Mouse (Mus musculus): Measurements from ENCODE around the gene Gadd45gip1. TPM values are rescaled to one million over a fixed set of nuclear protein-coding genes. Genes with fewer than 3 reads are reported as not detected.

The Gadd45gip1 gene
- 24.7 and 30.8 TPM in 2 replicates for total RNA-seq (2012; rRNA removed)

DNA sequence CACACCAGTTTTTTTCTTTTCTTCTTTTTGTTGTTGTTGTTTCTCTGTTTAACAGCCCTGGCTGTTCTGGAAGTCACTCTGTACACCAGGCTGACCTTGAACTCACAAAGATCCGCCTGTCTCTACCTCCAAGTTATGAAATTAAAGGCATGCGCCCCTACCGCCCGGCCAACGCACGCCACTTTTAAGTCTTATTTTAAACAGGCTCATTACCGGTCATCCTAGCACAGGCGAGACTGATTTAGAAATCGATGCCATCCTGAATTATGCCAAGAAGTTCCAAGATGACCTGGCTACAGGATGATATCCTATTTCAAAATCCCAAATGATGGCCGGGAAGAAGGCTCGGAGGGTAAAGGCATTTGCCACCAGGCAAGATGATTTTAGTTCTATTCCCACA is at the start of gene Gadd45gip1:
Gene Gadd45gip1 (plus strand): TSS at position 33 of the 400 bp plus-strand sequence.
- H3K4me1 ChIP-seq (ENCODE audit: control insufficient read depth in 2 of 2, insufficient read depth in 2 of 2, low read length in 2 of 2, poor library complexity in 1 of 2), result 0 out of 4 replicates have a peak, but pooled peaks cover 0 to 3% of the 10 kb centered on the region in 2 experiments
- H3K27ac ChIP-seq (ENCODE audit: insufficient read depth, low read depth, low read length, poor library complexity, severe bottlenecking), result peak within 1 kb of the TSS; percentile 91
- peak within 1 kb of the TSS; percentile 82 for H3K9ac ChIP-seq (ENCODE audit: insufficient read depth, low read depth, low read length, poor library complexity, severe bottlenecking)
- TF ChIP-seq HCFC1 (IDR thresholded peaks at IDR 0.05; ENCODE audit: borderline replicate concordance, insufficient read depth, low read length) (no peak; the same call in 1 of the 2 replicates), ZNF384 (IDR thresholded peaks at IDR 0.05; ENCODE audit: low read depth, low read length) (no peak; the same call in 1 of the 2 replicates), ZC3H11A (IDR thresholded peaks at IDR 0.05; ENCODE audit: borderline replicate concordance, low read depth, low read length) (no peak), CHD2 (IDR thresholded peaks at IDR 0.05; ENCODE audit: low read depth, low read length) (no peak), MAFK (IDR thresholded peaks at IDR 0.05; ENCODE audit: insufficient read depth, low read depth, low read length) (no peak)
- H3K36me3 ChIP-seq (ENCODE audit: control insufficient read depth, insufficient read depth, low read length, poor library complexity, severe bottlenecking), result peaks cover 23% of the 10 kb centered on the region
- H3K4me3 ChIP-seq (ENCODE audit: insufficient read depth in 1 of 2, low read depth in 1 of 2, low read length in 2 of 2, poor library complexity in 1 of 2, severe bottlenecking in 1 of 2), result peak within 1 kb of the TSS; percentile 80
- in situ Hi-C loops (cut with MboI; ENCODE audit: low sequenced_read_pairs in 2 of 2, unreplicated experiment in 2 of 2), result no loop called here
- no peaks in the 10 kb centered on the region for H3K9me3 ChIP-seq (ENCODE audit: control insufficient read depth, insufficient read depth, low read depth, low read length)
- DNase-seq (ENCODE audit: low read depth, low spot score), result peak; percentile 65

DNA sequence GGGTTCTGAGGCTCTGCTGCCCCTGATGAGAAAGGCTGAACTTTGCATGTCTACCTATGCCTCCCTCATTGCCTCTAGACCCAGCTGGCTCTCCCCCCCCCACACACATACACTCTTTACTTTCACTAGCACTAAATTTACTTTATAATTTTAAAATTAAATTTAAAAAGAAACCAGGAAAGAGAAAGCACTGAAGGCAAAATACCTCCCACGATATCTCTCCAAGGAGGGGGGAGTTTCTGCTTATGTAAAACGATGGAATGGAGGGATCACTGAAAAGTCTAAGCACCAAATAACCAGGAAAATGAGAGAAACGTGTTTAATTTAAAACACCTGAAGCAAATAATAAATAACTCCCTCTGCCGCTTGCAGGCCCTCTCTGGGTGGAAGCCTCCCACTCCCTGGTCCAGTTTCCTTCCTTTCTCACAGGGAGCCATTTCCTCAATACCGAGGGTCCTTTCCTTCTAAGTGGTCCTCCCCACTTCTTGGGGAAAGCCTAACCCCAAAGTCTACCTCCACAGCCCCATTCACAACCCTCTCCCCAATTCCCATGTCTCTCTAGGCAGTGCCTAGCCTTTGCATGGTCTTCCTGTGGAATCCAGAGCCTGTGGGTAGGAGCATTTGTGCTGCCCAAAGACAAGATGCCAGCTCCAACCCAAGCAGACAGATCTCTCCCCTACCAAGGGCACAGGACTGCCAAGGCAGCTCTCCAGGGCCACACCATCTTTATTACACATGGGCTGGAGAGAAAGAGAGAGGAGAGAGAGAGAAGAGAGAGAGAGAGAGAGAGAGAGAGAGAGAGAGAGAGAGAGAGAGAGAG is 49.4 kb upstream of the Gadd45gip1 start:
- H3K27ac ChIP-seq (ENCODE audit: insufficient read depth, low read depth, low read length, poor library complexity, severe bottlenecking), result no peak overlapping the region
- no peak overlapping the region for H3K9ac ChIP-seq (ENCODE audit: insufficient read depth, low read depth, low read length, poor library complexity, severe bottlenecking)
- in situ Hi-C loops (cut with MboI; ENCODE audit: low sequenced_read_pairs in 2 of 2, unreplicated experiment in 2 of 2), result no loop called here
- TF ChIP-seq CHD2 (IDR thresholded peaks at IDR 0.05; ENCODE audit: low read depth, low read length) (no peak), ZNF384 (IDR thresholded peaks at IDR 0.05; ENCODE audit: low read depth, low read length) (no peak), ZC3H11A (IDR thresholded peaks at IDR 0.05; ENCODE audit: borderline replicate concordance, low read depth, low read length) (no peak), MAFK (IDR thresholded peaks at IDR 0.05; ENCODE audit: insufficient read depth, low read depth, low read length) (no peak), HCFC1 (IDR thresholded peaks at IDR 0.05; ENCODE audit: borderline replicate concordance, insufficient read depth, low read length) (no peak)
- no peaks in the 10 kb centered on the region for H3K36me3 ChIP-seq (ENCODE audit: control insufficient read depth, insufficient read depth, low read length, poor library complexity, severe bottlenecking)
- H3K4me3 ChIP-seq (ENCODE audit: insufficient read depth in 1 of 2, low read depth in 1 of 2, low read length in 2 of 2, poor library complexity in 1 of 2, severe bottlenecking in 1 of 2), result no peak overlapping the region
- H3K4me1 ChIP-seq (ENCODE audit: control insufficient read depth in 2 of 2, insufficient read depth in 2 of 2, low read length in 2 of 2, poor library complexity in 1 of 2), result peaks cover 0 to 9% of the 10 kb centered on the region in 2 experiments; a peak in 2 of 4 replicates
- DNase-seq (ENCODE audit: low read depth, low spot score), result no peak
- no peaks in the 10 kb centered on the region for H3K9me3 ChIP-seq (ENCODE audit: control insufficient read depth, insufficient read depth, low read depth, low read length)

- peaks cover 0 to 8% of the 10 kb centered on the region in 2 experiments; a peak in 1 of 4 replicates for H3K4me1 ChIP-seq (ENCODE audit: control insufficient read depth in 2 of 2, insufficient read depth in 2 of 2, low read length in 2 of 2, poor library complexity in 1 of 2)
- no peaks in the 10 kb centered on the region for H3K36me3 ChIP-seq (ENCODE audit: control insufficient read depth, insufficient read depth, low read length, poor library complexity, severe bottlenecking)
- H3K4me3 ChIP-seq (ENCODE audit: insufficient read depth in 1 of 2, low read depth in 1 of 2, low read length in 2 of 2, poor library complexity in 1 of 2, severe bottlenecking in 1 of 2), result no peak overlapping the region
- in situ Hi-C loops (cut with MboI; ENCODE audit: low sequenced_read_pairs in 2 of 2, unreplicated experiment in 2 of 2), result no loop called here
- no peak overlapping the region for H3K9ac ChIP-seq (ENCODE audit: insufficient read depth, low read depth, low read length, poor library complexity, severe bottlenecking)
- no peak overlapping the region for H3K27ac ChIP-seq (ENCODE audit: insufficient read depth, low read depth, low read length, poor library complexity, severe bottlenecking)
- no peak for DNase-seq (ENCODE audit: low read depth, low spot score)
- TF ChIP-seq HCFC1 (IDR thresholded peaks at IDR 0.05; ENCODE audit: borderline replicate concordance, insufficient read depth, low read length), result no peak
- TF ChIP-seq MAFK (IDR thresholded peaks at IDR 0.05; ENCODE audit: insufficient read depth, low read depth, low read length), result no peak
- no peak for TF ChIP-seq ZNF384 (IDR thresholded peaks at IDR 0.05; ENCODE audit: low read depth, low read length)
- TF ChIP-seq ZC3H11A (IDR thresholded peaks at IDR 0.05; ENCODE audit: borderline replicate concordance, low read depth, low read length), result no peak
- TF ChIP-seq CHD2 (IDR thresholded peaks at IDR 0.05; ENCODE audit: low read depth, low read length), result no peak
- H3K9me3 ChIP-seq (ENCODE audit: control insufficient read depth, insufficient read depth, low read depth, low read length), result no peaks in the 10 kb centered on the region
Observed at GRCm38 (mm10) chr8:84782680-84783079, 48.6 kb upstream of the Gadd45gip1 start.

DNA sequence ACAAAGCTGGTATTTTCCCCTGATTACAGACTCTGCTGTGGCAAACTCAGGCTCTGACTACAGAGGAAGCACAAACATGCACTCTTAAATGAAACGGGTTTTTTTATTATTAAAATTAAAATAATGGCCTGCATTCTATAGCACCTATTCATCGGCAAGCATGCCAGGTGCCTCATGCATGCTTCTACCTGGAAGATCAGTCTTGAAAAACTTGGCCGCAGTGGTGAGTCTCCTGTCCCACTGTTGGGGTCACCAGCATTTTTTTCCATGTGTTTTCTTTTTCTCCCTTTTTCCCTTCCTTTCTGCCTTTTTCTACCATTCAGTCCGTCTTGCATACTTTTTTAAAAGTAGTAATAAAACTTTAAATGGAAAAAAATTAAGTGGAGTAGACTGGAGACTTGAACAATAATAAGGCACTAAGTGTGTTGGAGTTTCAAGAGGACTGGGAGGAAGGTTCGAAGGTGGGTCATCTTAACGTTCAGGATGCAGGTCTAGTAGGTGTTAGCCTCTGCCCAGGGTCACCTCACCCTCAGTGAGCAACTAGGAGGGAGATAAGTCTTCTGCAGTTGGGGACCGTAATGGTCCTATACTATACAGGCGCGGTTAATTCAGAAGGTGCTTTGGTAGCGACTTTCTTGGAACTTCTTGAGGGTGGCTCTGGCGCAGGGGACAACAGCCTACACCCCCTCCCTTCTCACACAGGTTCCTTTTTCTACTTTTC is 48.0 kb upstream of the Gadd45gip1 start:
- Histone ChIP-seq H3K4me3 (ENCODE audit: insufficient read depth in 1 of 2, low read depth in 1 of 2, low read length in 2 of 2, poor library complexity in 1 of 2, severe bottlenecking in 1 of 2) (no peak overlapping the region), H3K9me3 (ENCODE audit: control insufficient read depth, insufficient read depth, low read depth, low read length) (no peaks in the 10 kb centered on the region), H3K4me1 (ENCODE audit: control insufficient read depth in 2 of 2, insufficient read depth in 2 of 2, low read length in 2 of 2, poor library complexity in 1 of 2) (peaks cover 0 to 8% of the 10 kb centered on the region in 2 experiments; a peak in 1 of 4 replicates), H3K27ac (ENCODE audit: insufficient read depth, low read depth, low read length, poor library complexity, severe bottlenecking) (no peak overlapping the region), H3K36me3 (ENCODE audit: control insufficient read depth, insufficient read depth, low read length, poor library complexity, severe bottlenecking) (no peaks in the 10 kb centered on the region), H3K9ac (ENCODE audit: insufficient read depth, low read depth, low read length, poor library complexity, severe bottlenecking) (no peak overlapping the region)
- DNase-seq (ENCODE audit: low read depth, low spot score), result no peak
- TF ChIP-seq HCFC1 (IDR thresholded peaks at IDR 0.05; ENCODE audit: borderline replicate concordance, insufficient read depth, low read length) (no peak), MAFK (IDR thresholded peaks at IDR 0.05; ENCODE audit: insufficient read depth, low read depth, low read length) (no peak)
- in situ Hi-C loops (cut with MboI; ENCODE audit: low sequenced_read_pairs in 2 of 2, unreplicated experiment in 2 of 2), result no loop called here
